Mouse (Mus musculus): ENCODE data around the gene Zic4. TPM values are rescaled to one million over a fixed set of nuclear protein-coding genes. Genes with fewer than 3 reads are reported as not detected.

Zic4 gene
- total RNA-seq, 1 experiment, result not detected

DNA sequence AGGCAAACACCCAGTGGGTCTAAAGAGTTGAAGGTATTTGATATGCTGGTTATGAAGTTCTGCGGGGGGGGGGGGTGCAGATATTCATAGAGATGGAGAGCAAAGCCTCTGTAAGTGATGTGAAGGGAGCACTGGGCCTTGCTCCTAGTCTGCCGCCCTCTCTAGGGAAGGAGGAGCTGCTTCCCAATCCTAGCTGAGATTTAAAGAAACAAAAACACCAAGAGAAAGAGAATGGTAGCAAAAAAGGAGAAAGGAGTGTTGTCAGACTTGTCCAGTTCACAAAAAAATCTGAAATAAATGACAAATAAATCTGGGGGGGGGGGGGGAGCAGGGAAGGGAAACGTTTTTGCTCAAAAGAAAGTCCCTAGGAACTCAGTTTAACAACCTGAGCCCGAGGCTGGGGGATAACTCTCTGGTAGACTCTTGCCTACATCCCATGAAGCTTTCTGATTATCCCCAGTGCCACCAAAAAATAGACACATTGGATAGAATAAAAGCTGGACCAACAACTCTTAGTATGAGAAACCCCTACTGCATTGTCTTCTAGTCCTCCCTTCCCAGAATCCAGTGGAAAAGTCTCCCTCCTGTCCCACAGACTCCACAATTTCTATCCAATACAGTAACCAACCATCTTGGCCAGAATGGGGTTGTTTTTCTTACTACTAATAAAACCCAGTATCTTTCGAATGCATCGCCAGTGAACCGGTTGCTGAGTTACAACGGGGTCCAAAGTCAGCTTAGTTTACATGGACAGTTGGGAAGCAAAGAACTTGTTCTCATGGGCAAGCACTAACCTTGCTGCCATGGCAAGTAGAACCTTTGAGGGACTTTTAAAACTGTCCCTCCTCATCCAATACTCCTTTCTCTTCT is 23.6 kb downstream of the Zic4 start:
- no peak for DNase-seq (ENCODE audit: low read depth, low spot score)
- Histone ChIP-seq H3K4me3 (ENCODE audit: insufficient read depth in 1 of 2, low read depth in 1 of 2, low read length in 2 of 2, poor library complexity in 1 of 2, severe bottlenecking in 1 of 2) (no peak overlapping the region), H3K27ac (ENCODE audit: insufficient read depth, low read depth, low read length, poor library complexity, severe bottlenecking) (no peak overlapping the region)

DNA sequence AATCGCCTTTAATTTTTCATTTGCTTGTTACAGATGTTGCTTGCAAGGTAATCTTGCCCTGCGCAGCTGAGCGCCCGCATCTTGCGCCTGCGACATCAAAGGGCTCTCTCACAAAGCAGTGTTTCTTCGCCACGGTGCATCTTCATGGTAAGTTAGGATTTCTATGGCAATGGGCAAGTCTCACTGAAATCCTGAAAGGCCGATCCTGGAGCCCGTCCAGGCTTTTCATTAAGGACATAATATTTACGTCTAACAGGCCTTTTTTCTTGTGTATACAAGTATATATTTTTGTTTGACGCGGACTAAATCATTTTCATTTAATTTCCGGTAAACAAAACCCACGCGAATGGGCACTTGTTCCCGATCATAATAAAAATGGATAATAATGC is 24.3 kb downstream of the Zic4 start:
- in situ Hi-C loops (cut with MboI; ENCODE audit: low sequenced_read_pairs in 2 of 2, unreplicated experiment in 2 of 2), result loop anchor here (25.0 kb wide), 1 partner anchor 1649 kb away; the partner anchor contains the start of gene Ankrd34c (in 2 of the 2)
- H3K36me3 ChIP-seq (ENCODE audit: control insufficient read depth, insufficient read depth, low read length, poor library complexity, severe bottlenecking), result no peaks in the 10 kb centered on the region
- no peak overlapping the region for H3K4me3 ChIP-seq (ENCODE audit: insufficient read depth in 1 of 2, low read depth in 1 of 2, low read length in 2 of 2, poor library complexity in 1 of 2, severe bottlenecking in 1 of 2)
- no peak overlapping the region for H3K27ac ChIP-seq (ENCODE audit: insufficient read depth, low read depth, low read length, poor library complexity, severe bottlenecking)
- TF ChIP-seq ZC3H11A (IDR thresholded peaks at IDR 0.05; ENCODE audit: borderline replicate concordance, low read depth, low read length) (no peak), MAFK (IDR thresholded peaks at IDR 0.05; ENCODE audit: insufficient read depth, low read depth, low read length) (no peak), HCFC1 (IDR thresholded peaks at IDR 0.05; ENCODE audit: borderline replicate concordance, insufficient read depth, low read length) (no peak), CHD2 (IDR thresholded peaks at IDR 0.05; ENCODE audit: low read depth, low read length) (no peak), ZNF384 (IDR thresholded peaks at IDR 0.05; ENCODE audit: low read depth, low read length) (no peak)
- no peaks in the 10 kb centered on the region for H3K4me1 ChIP-seq (ENCODE audit: control insufficient read depth in 2 of 2, insufficient read depth in 2 of 2, low read length in 2 of 2, poor library complexity in 1 of 2)
- no peak for DNase-seq (ENCODE audit: low read depth, low spot score)
- H3K9me3 ChIP-seq (ENCODE audit: control insufficient read depth, insufficient read depth, low read depth, low read length), result no peaks in the 10 kb centered on the region
- H3K9ac ChIP-seq (ENCODE audit: insufficient read depth, low read depth, low read length, poor library complexity, severe bottlenecking), result no peak overlapping the region

More for the DNA sequence above, 23.6 kb downstream of the Zic4 start:
- no peak for TF ChIP-seq CHD2 (IDR thresholded peaks at IDR 0.05; ENCODE audit: low read depth, low read length)
- no peak for TF ChIP-seq HCFC1 (IDR thresholded peaks at IDR 0.05; ENCODE audit: borderline replicate concordance, insufficient read depth, low read length)
- no peak for TF ChIP-seq MAFK (IDR thresholded peaks at IDR 0.05; ENCODE audit: insufficient read depth, low read depth, low read length)
- TF ChIP-seq ZC3H11A (IDR thresholded peaks at IDR 0.05; ENCODE audit: borderline replicate concordance, low read depth, low read length), result no peak
- no peak for TF ChIP-seq ZNF384 (IDR thresholded peaks at IDR 0.05; ENCODE audit: low read depth, low read length)
- H3K9me3 ChIP-seq (ENCODE audit: control insufficient read depth, insufficient read depth, low read depth, low read length), result no peaks in the 10 kb centered on the region
- no peaks in the 10 kb centered on the region for H3K4me1 ChIP-seq (ENCODE audit: control insufficient read depth in 2 of 2, insufficient read depth in 2 of 2, low read length in 2 of 2, poor library complexity in 1 of 2)
- in situ Hi-C loops (cut with MboI; ENCODE audit: low sequenced_read_pairs in 2 of 2, unreplicated experiment in 2 of 2), result loop anchor here (25.0 kb wide), 1 partner anchor 1648 kb away; the partner anchor contains the start of gene Ankrd34c (in 2 of the 2)
- H3K36me3 ChIP-seq (ENCODE audit: control insufficient read depth, insufficient read depth, low read length, poor library complexity, severe bottlenecking), result no peaks in the 10 kb centered on the region
- H3K9ac ChIP-seq (ENCODE audit: insufficient read depth, low read depth, low read length, poor library complexity, severe bottlenecking), result no peak overlapping the region

DNA sequence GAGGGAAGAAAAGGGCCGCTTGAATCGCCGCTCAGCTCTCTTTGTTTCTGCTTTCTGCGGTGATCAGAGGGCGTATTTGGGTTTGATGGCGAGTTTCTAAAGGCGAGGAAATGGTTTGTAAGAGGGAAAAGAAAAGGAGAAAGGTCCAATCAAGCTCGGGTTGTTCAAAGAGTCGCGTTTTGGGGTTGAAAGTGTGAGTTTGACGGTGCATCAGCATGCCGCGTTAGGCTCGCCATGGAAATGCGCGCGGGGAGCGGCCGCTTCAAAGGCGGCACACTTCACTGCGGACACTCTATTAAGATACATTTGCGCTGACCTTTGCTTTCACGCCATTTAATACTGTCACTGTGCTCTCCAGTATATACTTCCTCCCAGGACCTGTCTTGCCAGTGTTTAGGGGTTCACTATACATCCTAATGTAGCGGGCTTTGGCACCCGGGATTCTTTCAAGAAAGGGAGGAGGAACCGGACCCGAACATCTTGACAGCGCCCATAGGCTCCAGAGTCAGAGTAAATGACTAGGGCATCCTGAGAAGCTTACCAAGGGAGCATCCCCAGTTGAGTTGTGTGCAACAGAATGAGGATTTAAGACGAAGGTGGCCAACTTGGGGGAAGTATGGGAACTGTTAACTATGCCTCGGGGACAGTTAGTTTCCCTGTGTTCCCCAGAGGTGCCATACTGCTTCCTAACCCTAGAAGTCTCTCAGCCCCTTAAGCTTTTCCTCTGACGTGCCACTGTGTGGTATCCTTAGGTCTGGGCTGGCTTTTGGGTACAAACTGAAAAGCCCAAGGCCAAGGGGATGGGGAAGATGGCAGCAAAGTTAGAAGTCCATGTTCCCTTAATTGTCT is 24.9 kb downstream of the Zic4 start:
- no peak overlapping the region for H3K9ac ChIP-seq (ENCODE audit: insufficient read depth, low read depth, low read length, poor library complexity, severe bottlenecking)

GRCm38 (mm10) chr9:91387740-91388080 is 25.5 kb downstream of the Zic4 start:
- TF ChIP-seq CHD2 (IDR thresholded peaks at IDR 0.05; ENCODE audit: low read depth, low read length) (no peak), MAFK (IDR thresholded peaks at IDR 0.05; ENCODE audit: insufficient read depth, low read depth, low read length) (no peak), ZC3H11A (IDR thresholded peaks at IDR 0.05; ENCODE audit: borderline replicate concordance, low read depth, low read length) (no peak), HCFC1 (IDR thresholded peaks at IDR 0.05; ENCODE audit: borderline replicate concordance, insufficient read depth, low read length) (no peak), ZNF384 (IDR thresholded peaks at IDR 0.05; ENCODE audit: low read depth, low read length) (no peak)
- Histone ChIP-seq H3K27ac (ENCODE audit: insufficient read depth, low read depth, low read length, poor library complexity, severe bottlenecking) (no peak overlapping the region), H3K4me1 (ENCODE audit: control insufficient read depth in 2 of 2, insufficient read depth in 2 of 2, low read length in 2 of 2, poor library complexity in 1 of 2) (no peaks in the 10 kb centered on the region), H3K4me3 (ENCODE audit: insufficient read depth in 1 of 2, low read depth in 1 of 2, low read length in 2 of 2, poor library complexity in 1 of 2, severe bottlenecking in 1 of 2) (no peak overlapping the region), H3K9ac (ENCODE audit: insufficient read depth, low read depth, low read length, poor library complexity, severe bottlenecking) (no peak overlapping the region), H3K36me3 (ENCODE audit: control insufficient read depth, insufficient read depth, low read length, poor library complexity, severe bottlenecking) (no peaks in the 10 kb centered on the region), H3K9me3 (ENCODE audit: control insufficient read depth, insufficient read depth, low read depth, low read length) (no peaks in the 10 kb centered on the region)
- in situ Hi-C loops (cut with MboI; ENCODE audit: low sequenced_read_pairs in 2 of 2, unreplicated experiment in 2 of 2), result loop anchor here (25.0 kb wide), 1 partner anchor 1650 kb away; the partner anchor contains the start of gene Ankrd34c (in 2 of the 2)
- DNase-seq (ENCODE audit: low read depth, low spot score), result no peak

More for the DNA sequence above, 24.9 kb downstream of the Zic4 start:
- Histone ChIP-seq H3K9me3 (ENCODE audit: control insufficient read depth, insufficient read depth, low read depth, low read length) (no peaks in the 10 kb centered on the region), H3K27ac (ENCODE audit: insufficient read depth, low read depth, low read length, poor library complexity, severe bottlenecking) (no peak overlapping the region), H3K4me3 (ENCODE audit: insufficient read depth in 1 of 2, low read depth in 1 of 2, low read length in 2 of 2, poor library complexity in 1 of 2, severe bottlenecking in 1 of 2) (no peak overlapping the region), H3K4me1 (ENCODE audit: control insufficient read depth in 2 of 2, insufficient read depth in 2 of 2, low read length in 2 of 2, poor library complexity in 1 of 2) (no peaks in the 10 kb centered on the region), H3K36me3 (ENCODE audit: control insufficient read depth, insufficient read depth, low read length, poor library complexity, severe bottlenecking) (no peaks in the 10 kb centered on the region)
- TF ChIP-seq MAFK (IDR thresholded peaks at IDR 0.05; ENCODE audit: insufficient read depth, low read depth, low read length), result no peak
- no peak for TF ChIP-seq ZC3H11A (IDR thresholded peaks at IDR 0.05; ENCODE audit: borderline replicate concordance, low read depth, low read length)
- no peak for TF ChIP-seq ZNF384 (IDR thresholded peaks at IDR 0.05; ENCODE audit: low read depth, low read length)
- TF ChIP-seq CHD2 (IDR thresholded peaks at IDR 0.05; ENCODE audit: low read depth, low read length), result no peak
- no peak for TF ChIP-seq HCFC1 (IDR thresholded peaks at IDR 0.05; ENCODE audit: borderline replicate concordance, insufficient read depth, low read length)
- in situ Hi-C loops (cut with MboI; ENCODE audit: low sequenced_read_pairs in 2 of 2, unreplicated experiment in 2 of 2), result loop anchor here (25.0 kb wide), 1 partner anchor 1650 kb away; the partner anchor contains the start of gene Ankrd34c (in 2 of the 2)
- DNase-seq (ENCODE audit: low read depth, low spot score), result no peak
